In genomic region chr6:121137222-121137621, GRCm38 (mm10) we compare ENCODE assay signal across 29 mouse cellular contexts. TPM values are rescaled to one million over a fixed set of nuclear protein-coding genes. Genes with fewer than 3 reads are reported as not detected.
DNase-seq lines count a peak whose midpoint lies in the region; ATAC-seq and TF ChIP-seq lines count a peak whose summit lies in the region.
"Had no signal": no experiment of that assay in that cellular context is flagged by ENCODE, and none has a peak within 500 bp of the region (broad histone marks: within the 10 kb centered on the region; RNA-seq: fewer than 3 reads in every experiment).

No protein-coding gene starts in this region.

- H3K4me3 ChIP-seq in embryonic facial prominence, embryonic 15.5 days (replicated peaks): no peak overlapping the region
- no peak overlapping the region for H3K4me3 ChIP-seq in embryonic facial prominence, embryonic 10.5 days
- no peak overlapping the region for H3K4me3 ChIP-seq in ES-E14 (ENCODE audit: insufficient read depth in 1 of 2, low read depth in 1 of 2, low read length in 2 of 2, poor library complexity in 1 of 2, severe bottlenecking in 1 of 2)
- H3K4me3 ChIP-seq: hindbrain, embryonic 13.5 days; kidney, embryonic 15.5 days; liver, embryonic 15.5 days; lung, embryonic 15.5 days; midbrain, embryonic 12.5 days; myocyte; neural tube, embryonic 13.5 days; stomach, embryonic 15.5 days had no signal

- H3K27me3 ChIP-seq in embryonic facial prominence, embryonic 15.5 days: peaks cover 7% of the 10 kb centered on the region; the same call in 1 of the 2 replicates
- peaks cover 12% of the 10 kb centered on the region for H3K27me3 ChIP-seq in embryonic facial prominence, embryonic 10.5 days (replicated peaks; ENCODE audit: low read depth, poor library complexity, severe bottlenecking)
- H3K27me3 ChIP-seq: hindbrain, embryonic 13.5 days; neural tube, embryonic 13.5 days; stomach, embryonic 15.5 days had no signal

- no peak overlapping the region for H3K4me2 ChIP-seq in embryonic facial prominence, embryonic 15.5 days (replicated peaks)
- H3K4me2 ChIP-seq: heart, embryonic 11.5 days; hindbrain, embryonic 13.5 days; kidney, embryonic 15.5 days; liver, embryonic 15.5 days; lung, embryonic 15.5 days; midbrain, embryonic 12.5 days; neural tube, embryonic 13.5 days; stomach, embryonic 15.5 days had no signal

- H3K4me1 ChIP-seq in embryonic facial prominence, embryonic 15.5 days: no peaks in the 10 kb centered on the region; the same call in 1 of the 2 replicates
- peaks cover 12% of the 10 kb centered on the region for H3K4me1 ChIP-seq in embryonic facial prominence, embryonic 10.5 days
- H3K4me1 ChIP-seq in ES-E14 (ENCODE audit: control insufficient read depth in 2 of 2, insufficient read depth in 2 of 2, low read length in 2 of 2, poor library complexity in 1 of 2): peaks cover 2 to 17% of the 10 kb centered on the region in 2 experiments
- H3K4me1 ChIP-seq: hindbrain, embryonic 13.5 days; kidney, embryonic 15.5 days; lung, embryonic 15.5 days; midbrain, embryonic 12.5 days; neural tube, embryonic 13.5 days had no signal

- in situ Hi-C loops in ES-E14 (cut with MboI; ENCODE audit: low sequenced_read_pairs in 2 of 2, unreplicated experiment in 2 of 2): no loop called here

- no peaks in the 10 kb centered on the region for H3K9me3 ChIP-seq in embryonic facial prominence, embryonic 15.5 days (replicated peaks)
- H3K9me3 ChIP-seq in embryonic facial prominence, embryonic 10.5 days: no peaks in the 10 kb centered on the region
- no peaks in the 10 kb centered on the region for H3K9me3 ChIP-seq in ES-E14 (ENCODE audit: control insufficient read depth, insufficient read depth, low read depth, low read length)
- H3K9me3 ChIP-seq: hindbrain, embryonic 13.5 days; kidney, embryonic 15.5 days; liver, embryonic 15.5 days; lung, embryonic 15.5 days; midbrain, embryonic 12.5 days; neural tube, embryonic 13.5 days; stomach, embryonic 15.5 days had no signal

- H3K9ac ChIP-seq in embryonic facial prominence, embryonic 15.5 days: no peak overlapping the region
- H3K9ac ChIP-seq in ES-E14 (ENCODE audit: insufficient read depth, low read depth, low read length, poor library complexity, severe bottlenecking): no peak overlapping the region
- H3K9ac ChIP-seq: hindbrain, embryonic 13.5 days; kidney, embryonic 15.5 days; liver, embryonic 15.5 days; lung, embryonic 15.5 days; midbrain, embryonic 12.5 days; neural tube, embryonic 13.5 days; stomach, embryonic 15.5 days had no signal

- no peak for DNase-seq in embryonic facial prominence, embryonic 10.5 days (ENCODE audit: low spot score)
- DNase-seq in ES-E14 (ENCODE audit: low read depth, low spot score): peak; percentile 69
- peak; percentile 89 for DNase-seq in ZHBTc4 (ENCODE audit: low read depth, low spot score)
- DNase-seq in layer of hippocampus, adult 9-11 months: no peak
- no peak for DNase-seq in layer of hippocampus, adult 8-10 months (ENCODE audit: low spot score in 2 of 2)
- no peak for DNase-seq in natural killer cell, adult 2 months (ENCODE audit: low spot score in 2 of 2)
- DNase-seq: adrenal gland, postnatal 10 days; cerebellum, adult 11-12 months; cerebellum, postnatal 10 days; gastrocnemius, postnatal 25 days; heart, adult 18-20 months; heart, postnatal 36 days; kidney, adult 11 months; kidney, postnatal 25 days; layer of hippocampus, postnatal 36 days; left cerebral cortex, postnatal 4 days had no signal

- no peaks in the 10 kb centered on the region for H3K36me3 ChIP-seq in embryonic facial prominence, embryonic 15.5 days
- H3K36me3 ChIP-seq in embryonic facial prominence, embryonic 10.5 days (replicated peaks): no peaks in the 10 kb centered on the region
- no peaks in the 10 kb centered on the region for H3K36me3 ChIP-seq in ES-E14 (ENCODE audit: control insufficient read depth, insufficient read depth, low read length, poor library complexity, severe bottlenecking)
- H3K36me3 ChIP-seq: hindbrain, embryonic 13.5 days; kidney, embryonic 15.5 days; liver, embryonic 15.5 days; lung, embryonic 15.5 days; midbrain, embryonic 12.5 days; neural tube, embryonic 13.5 days; stomach, embryonic 15.5 days had no signal

- 47% methylated on average over 6 of the region's 6 CpGs for WGBS in embryonic facial prominence, embryonic 15.5 days
- 65% methylated on average over 6 of the region's 6 CpGs for WGBS in embryonic facial prominence, embryonic 10.5 days

- ATAC-seq in embryonic facial prominence, embryonic 15.5 days (ENCODE audit: insufficient number of reproducible peaks, low FRiP score, low TSS enrichment, low read depth): peak; percentile 2; the same call in 1 of the 2 replicates
- peak; percentile 69 for ATAC-seq in megakaryocyte progenitor cell, adult 5-6 weeks (replicated peaks; ENCODE audit: poor library complexity)
- ATAC-seq: forebrain, embryonic 14.5 days; inflammation-experienced regulatory T-cells, adult 6 months had no signal

- no peak overlapping the region for H3K27ac ChIP-seq in embryonic facial prominence, embryonic 15.5 days (replicated peaks)
- no peak overlapping the region for H3K27ac ChIP-seq in embryonic facial prominence, embryonic 10.5 days (replicated peaks)
- H3K27ac ChIP-seq in ES-E14 (ENCODE audit: insufficient read depth, low read depth, low read length, poor library complexity, severe bottlenecking): no peak overlapping the region
- H3K27ac ChIP-seq: hindbrain, embryonic 13.5 days; kidney, embryonic 15.5 days; liver, embryonic 15.5 days; lung, embryonic 15.5 days; midbrain, embryonic 12.5 days; neural tube, embryonic 13.5 days; stomach, embryonic 15.5 days had no signal

TF ChIP-seq in ES-E14, 5 proteins besides CTCF, POLR2A, EP300 and RAD21:
- no peak for TF ChIP-seq ZNF384 (IDR thresholded peaks at IDR 0.05; ENCODE audit: low read depth, low read length)
TF ChIP-seq in ES-E14: peak in this region for 0.

RNA-seq across cellular contexts. Expression of gene Mical3, which starts 6.4 kb away (rescaled TPM):
- polyA plus RNA-seq in embryonic facial prominence, embryonic 15.5 days (2015; fragmentation: Nextera tagmentation; extraction: Ambion mirVana): 11.5 and 14.1 TPM in 2 replicates
- polyA plus RNA-seq in embryonic facial prominence, embryonic 10.5 days (2016; fragmentation: Nextera tagmentation; extraction: Ambion mirVana): 9.9 and 10.4 TPM in 2 replicates
- 30.0 and 30.9 TPM in 2 replicates for total RNA-seq in ES-E14 (2012; rRNA removed)
- 11.3 and 16.1 TPM in 2 replicates for total RNA-seq in megakaryocyte progenitor cell, adult 5-6 weeks (2015)
- total RNA-seq in megakaryocyte progenitor cell, adult 5-6 weeks (2017): 7.4 and 8.3 TPM in 2 replicates
- 100 to 1,000 TPM in 1 of 4 experiments, 10 to 100 TPM in 3; 78.3 to 102 (median 90.8) TPM for total RNA-seq in layer of hippocampus, adult 8-10 months (2022)

RNA-seq across cellular contexts. Expression of gene Pex26, which starts 46.2 kb away (rescaled TPM):
- polyA plus RNA-seq in embryonic facial prominence, embryonic 15.5 days (2015; fragmentation: Nextera tagmentation; extraction: Ambion mirVana): 11.3 and 12.5 TPM in 2 replicates
- 10.9 and 11.5 TPM in 2 replicates for polyA plus RNA-seq in embryonic facial prominence, embryonic 10.5 days (2016; fragmentation: Nextera tagmentation; extraction: Ambion mirVana)
- 6.6 and 7.6 TPM in 2 replicates for total RNA-seq in ES-E14 (2012; rRNA removed)
- total RNA-seq in megakaryocyte progenitor cell, adult 5-6 weeks (2015): 5.3 and 8.0 TPM in 2 replicates
- 6.7 and 7.9 TPM in 2 replicates for total RNA-seq in megakaryocyte progenitor cell, adult 5-6 weeks (2017)
- total RNA-seq in layer of hippocampus, adult 8-10 months (2022): 10 to 100 TPM; 12.1 to 14.2 (median 13.1) TPM

Comparison
In these comparisons a context has a peak if more than half of its experiments do, and no peak if none do; other contexts are left out.
1. DNase-seq: peak in ES-E14 (single experiment) and ZHBTc4 (single experiment); none in embryonic facial prominence, embryonic 10.5 days (single experiment), layer of hippocampus, adult 9-11 months (single experiment), layer of hippocampus, adult 8-10 months (0 of 2) and natural killer cell, adult 2 months (0 of 2).